Mouse (Mus musculus): Measurements from ENCODE around the gene Zc3hc1. TPM values are rescaled to one million over a fixed set of nuclear protein-coding genes. Genes with fewer than 3 reads are reported as not detected.
A peak's percentile ranks its signal among the peaks of the same experiment; 100 is the strongest.
"Not testable (repeated sequence)": the region's sequence is repeated elsewhere in the genome, so short reads cannot be mapped to it uniquely, and the experiment has no call there.

Gene Zc3hc1
- total and polyA plus RNA-seq, 2 experiments from 2014 or later, result 56.7 to 71.9 TPM

DNA sequence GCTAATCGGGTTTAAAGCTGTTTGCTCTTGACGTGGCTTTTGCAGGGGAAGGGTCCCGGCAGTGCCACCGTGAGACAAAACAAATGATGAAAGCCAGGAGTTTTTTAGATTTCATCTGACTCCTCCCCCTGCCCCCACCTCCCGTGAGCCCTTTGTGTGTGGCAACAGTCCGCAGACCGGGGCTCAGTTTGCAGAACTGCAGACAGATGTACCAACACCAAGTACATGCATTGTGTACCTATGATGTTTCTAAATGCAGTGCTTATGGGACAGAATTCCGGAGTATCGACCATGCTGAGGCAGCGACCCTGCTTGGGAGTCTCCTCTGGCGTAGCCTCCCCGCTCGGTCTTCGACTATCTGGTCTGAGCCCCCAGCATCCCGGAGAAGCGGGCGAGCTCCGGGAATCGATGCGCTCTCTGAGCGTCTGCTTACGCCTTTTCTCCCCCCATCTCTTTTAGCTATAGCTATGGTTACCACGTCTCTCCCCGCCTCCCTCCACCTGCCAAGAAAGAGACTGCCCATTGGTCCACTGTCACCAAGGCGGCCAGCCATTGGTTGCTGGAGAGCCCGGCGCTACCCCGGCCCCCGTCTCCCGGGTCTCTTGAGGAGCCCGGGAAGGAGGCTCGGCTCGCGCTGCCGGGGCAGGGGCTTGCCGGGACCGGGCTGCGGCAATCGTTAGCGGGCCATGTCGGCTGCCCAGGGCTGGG lies 10.6 kb upstream of the Zc3hc1 start, which contains the start of gene Klhdc10:
Gene Klhdc10 (plus strand): TSS at position 561 of the 708 bp plus-strand sequence.
- ATAC-seq (peak; percentile 99), DNase-seq (peak; percentile 100)
- H3K27ac ChIP-seq (ENCODE audit: low read depth, low read length), result peak within 1 kb of the TSS; percentile 99
- 0 out of 2 replicates have a peak, but pooled peaks have one; percentile 19 for TF ChIP-seq CTCF (IDR thresholded peaks at IDR 0.05; ENCODE audit: low read depth)
- no peaks in the 10 kb centered on the region for H3K36me3 ChIP-seq (ENCODE audit: insufficient read depth)
- H3K4me1 ChIP-seq (ENCODE audit: insufficient read depth), result 0 out of 2 replicates have a peak, but pooled peaks cover 4% of the 10 kb centered on the region
- H3K27me3 ChIP-seq (ENCODE audit: insufficient read depth, low read length), result no peaks in the 10 kb centered on the region
- no peaks in the 10 kb centered on the region for H3K9me3 ChIP-seq (ENCODE audit: low read length)
- peak within 1 kb of the TSS; percentile 49 for H3K4me2 ChIP-seq (ENCODE audit: low read depth)
- H3K4me3 ChIP-seq (ENCODE audit: low read depth, low read length), result peak within 1 kb of the TSS; percentile 74
- WGBS, result 4% methylated on average over 41 of the region's 41 CpGs
- H3K9ac ChIP-seq, result peak within 1 kb of the TSS; percentile 93

DNA sequence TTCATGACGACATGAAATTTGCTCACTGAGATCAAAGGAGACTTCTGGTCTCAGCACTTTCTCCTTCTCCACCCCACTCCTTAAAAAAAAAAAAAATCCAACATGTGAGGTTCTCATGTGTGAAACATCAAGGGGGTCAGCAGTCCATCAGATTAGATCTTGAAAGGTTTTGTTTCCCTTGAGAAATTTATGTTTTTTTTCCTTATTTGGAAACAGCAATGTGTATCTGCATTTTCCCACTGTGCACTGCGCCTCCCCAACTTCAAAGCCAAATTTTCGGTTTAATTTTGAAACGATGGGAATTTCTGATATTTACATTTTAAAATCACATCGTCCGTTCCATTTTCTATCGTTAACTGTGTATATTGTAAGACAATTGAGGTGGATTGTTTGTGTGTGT lies 9.9 kb upstream of the Zc3hc1 start:
- DNase-seq (no peak), ATAC-seq (no peak)
- H3K4me3 ChIP-seq (ENCODE audit: low read depth, low read length), result peak overlapping the region; percentile 74
- no peaks in the 10 kb centered on the region for H3K27me3 ChIP-seq (ENCODE audit: insufficient read depth, low read length)
- H3K9ac ChIP-seq, result peak overlapping the region; percentile 93
- no peaks in the 10 kb centered on the region for H3K9me3 ChIP-seq (ENCODE audit: low read length)
- H3K4me2 ChIP-seq (ENCODE audit: low read depth), result peak overlapping the region; percentile 47
- 3% methylated on average over 7 of the region's 7 CpGs for WGBS
- peak overlapping the region; percentile 99 for H3K27ac ChIP-seq (ENCODE audit: low read depth, low read length)
- H3K36me3 ChIP-seq (ENCODE audit: insufficient read depth), result no peaks in the 10 kb centered on the region
- TF ChIP-seq CTCF (IDR thresholded peaks at IDR 0.05; ENCODE audit: low read depth), result no peak
- H3K4me1 ChIP-seq (ENCODE audit: insufficient read depth), result 0 out of 2 replicates have a peak, but pooled peaks cover 4% of the 10 kb centered on the region

DNA sequence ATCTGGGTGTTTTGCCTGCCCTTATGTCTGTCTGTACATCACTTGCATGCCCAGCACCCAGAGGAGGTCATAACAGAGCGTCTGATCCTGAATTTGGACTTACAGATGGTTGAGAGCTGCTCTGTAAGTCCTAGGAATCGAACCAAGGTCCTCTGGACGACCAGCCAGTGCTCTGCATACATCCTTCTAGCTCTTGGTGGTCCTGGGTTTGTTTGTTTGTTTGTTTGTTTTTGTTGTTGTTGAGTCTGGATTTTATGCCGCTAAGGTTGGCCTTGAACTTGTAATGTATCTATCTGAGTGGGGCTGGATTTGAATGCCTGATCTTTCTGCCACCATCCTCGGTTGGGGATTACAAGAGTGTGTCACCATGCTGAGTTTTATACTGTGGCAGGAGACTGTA lies 9.3 kb upstream of the Zc3hc1 start:
- peak overlapping the region; percentile 93; the same call in 1 of the 2 replicates for H3K9ac ChIP-seq
- no peak for ATAC-seq
- no peak for DNase-seq
- H3K4me2 ChIP-seq (ENCODE audit: low read depth), result no peak overlapping the region
- peak overlapping the region; percentile 99 for H3K27ac ChIP-seq (ENCODE audit: low read depth, low read length)
- WGBS, result 76% methylated on average over 5 of the region's 5 CpGs
- no peaks in the 10 kb centered on the region for H3K9me3 ChIP-seq (ENCODE audit: low read length)
- no peaks in the 10 kb centered on the region for H3K27me3 ChIP-seq (ENCODE audit: insufficient read depth, low read length)
- H3K4me3 ChIP-seq (ENCODE audit: low read depth, low read length), result no peak overlapping the region
- H3K36me3 ChIP-seq (ENCODE audit: insufficient read depth), result no peaks in the 10 kb centered on the region
- TF ChIP-seq CTCF (IDR thresholded peaks at IDR 0.05; ENCODE audit: low read depth), result no peak
- 0 out of 2 replicates have a peak, but pooled peaks cover 4% of the 10 kb centered on the region for H3K4me1 ChIP-seq (ENCODE audit: insufficient read depth)

DNA sequence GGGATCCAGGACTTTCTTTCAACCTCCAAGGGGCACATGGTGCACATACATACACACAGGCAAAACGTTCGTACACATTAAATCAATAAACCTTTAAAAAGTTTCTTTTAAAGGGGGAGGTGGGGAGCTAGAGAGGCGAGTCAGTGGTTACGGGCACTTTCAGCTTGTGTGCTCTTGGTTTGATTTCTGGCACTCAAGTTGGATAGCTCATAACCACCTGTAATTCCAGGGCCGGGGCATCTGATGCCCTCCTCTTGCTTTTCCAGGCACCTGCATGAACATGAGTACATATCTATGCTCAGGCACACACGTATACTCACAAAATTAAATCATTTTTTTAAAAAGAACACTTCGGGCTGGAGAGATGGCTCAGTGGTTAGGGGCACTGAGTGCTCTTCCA lies 1.2 kb upstream of the Zc3hc1 start:
- Histone ChIP-seq H3K9ac (no peak overlapping the region), H3K27me3 (ENCODE audit: insufficient read depth, low read length) (no peaks in the 10 kb centered on the region), H3K4me3 (ENCODE audit: low read depth, low read length) (no peak overlapping the region), H3K4me1 (ENCODE audit: insufficient read depth) (no peaks in the 10 kb centered on the region), H3K4me2 (ENCODE audit: low read depth) (no peak overlapping the region), H3K9me3 (ENCODE audit: low read length) (no peaks in the 10 kb centered on the region), H3K36me3 (ENCODE audit: insufficient read depth) (peaks cover 3% of the 10 kb centered on the region; the same call in 1 of the 2 replicates), H3K27ac (ENCODE audit: low read depth, low read length) (no peak overlapping the region)
- 90% methylated on average over 7 of the region's 7 CpGs for WGBS
- TF ChIP-seq CTCF (IDR thresholded peaks at IDR 0.05; ENCODE audit: low read depth), result no peak
- DNase-seq, result no peak
- ATAC-seq, result no peak

DNA sequence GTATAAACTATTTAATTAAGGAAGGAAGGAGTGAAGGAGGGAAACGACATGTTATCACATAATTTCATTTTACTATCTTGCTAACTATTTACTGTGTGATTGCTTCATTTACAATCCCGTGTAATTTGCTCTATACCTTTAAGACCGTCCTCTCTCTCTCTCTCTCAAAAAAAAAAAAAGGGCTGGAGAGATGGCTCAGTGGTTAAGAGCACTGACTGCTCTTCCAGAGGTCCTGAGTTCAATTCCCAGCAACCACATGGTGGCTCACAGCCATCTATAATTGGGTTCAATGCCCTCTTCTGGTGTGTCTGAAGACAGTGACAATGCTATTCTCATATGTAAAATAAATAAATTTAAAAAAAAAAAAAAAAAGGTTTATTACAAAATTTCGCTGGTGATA lies 557 bp downstream of the Zc3hc1 start:
- H3K9me3 ChIP-seq (ENCODE audit: low read length); H3K27me3 ChIP-seq (ENCODE audit: insufficient read depth, low read length); ATAC-seq; DNase-seq; H3K4me1 ChIP-seq (ENCODE audit: insufficient read depth): not testable (repeated sequence)
- Histone ChIP-seq H3K9ac (peak overlapping the region; percentile 61), H3K36me3 (ENCODE audit: insufficient read depth) (peaks cover 19% of the 10 kb centered on the region), H3K4me3 (ENCODE audit: low read depth, low read length) (peak overlapping the region; percentile 74), H3K4me2 (ENCODE audit: low read depth) (peak overlapping the region; percentile 47), H3K27ac (ENCODE audit: low read depth, low read length) (0 out of 2 replicates have a peak overlapping the region, but pooled peaks have one; percentile 17)
- WGBS, result 29% methylated on average over 4 of the region's 4 CpGs

DNA sequence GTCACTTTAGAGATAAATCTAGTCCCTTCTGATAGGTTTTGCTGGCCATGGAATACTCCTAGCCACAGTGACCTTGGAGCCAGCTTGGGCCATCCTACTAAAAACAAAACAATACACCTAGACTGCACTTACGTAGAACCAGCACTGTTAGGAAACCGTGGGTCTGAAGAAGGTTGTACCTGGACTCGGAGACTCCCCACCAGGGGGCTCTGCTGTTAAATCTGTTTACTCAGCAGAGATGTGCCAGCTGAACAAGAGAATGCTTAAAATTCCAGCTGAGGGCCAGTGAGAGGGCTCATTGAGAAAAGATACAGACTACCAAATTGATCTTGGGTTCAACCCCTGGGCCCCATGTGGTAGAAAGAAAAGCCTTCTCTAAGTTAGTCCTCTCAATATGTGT lies 9.7 kb downstream of the Zc3hc1 start:
- Histone ChIP-seq H3K4me1 (ENCODE audit: insufficient read depth) (no peaks in the 10 kb centered on the region), H3K4me2 (ENCODE audit: low read depth) (no peak overlapping the region), H3K4me3 (ENCODE audit: low read depth, low read length) (no peak overlapping the region), H3K9me3 (ENCODE audit: low read length) (no peaks in the 10 kb centered on the region), H3K9ac (no peak overlapping the region), H3K27me3 (ENCODE audit: insufficient read depth, low read length) (no peaks in the 10 kb centered on the region), H3K27ac (ENCODE audit: low read depth, low read length) (no peak overlapping the region), H3K36me3 (ENCODE audit: insufficient read depth) (peaks cover 74% of the 10 kb centered on the region)
- peak; percentile 49 for TF ChIP-seq CTCF (IDR thresholded peaks at IDR 0.05; ENCODE audit: low read depth)
- 71% methylated on average over 3 of the region's 3 CpGs for WGBS
- DNase-seq, result peak; percentile 46
- no peak for ATAC-seq

DNA sequence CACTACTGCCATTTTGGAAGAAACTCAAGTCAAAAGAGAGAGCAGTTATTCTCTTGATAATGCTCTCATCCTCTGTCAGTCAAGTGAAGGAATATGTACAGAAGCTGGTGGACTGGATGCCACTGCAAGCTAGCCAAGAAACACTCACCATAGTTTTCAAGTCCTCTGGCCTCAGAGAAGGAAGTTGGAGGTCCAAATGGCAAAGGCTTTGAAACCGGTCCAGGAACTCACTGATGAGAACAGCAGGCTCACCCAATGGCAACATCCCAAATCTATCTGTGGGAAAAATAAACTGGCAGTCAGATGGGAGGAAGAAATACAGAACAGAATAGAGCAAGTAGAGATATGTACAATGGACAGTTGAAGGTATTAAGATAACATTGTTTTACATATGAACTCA lies 15.0 kb downstream of the Zc3hc1 start:
- no peaks in the 10 kb centered on the region for H3K9me3 ChIP-seq (ENCODE audit: low read length)
- DNase-seq (peak; percentile 18), ATAC-seq (no peak)
- no peak overlapping the region for H3K9ac ChIP-seq
- H3K27me3 ChIP-seq (ENCODE audit: insufficient read depth, low read length), result no peaks in the 10 kb centered on the region
- H3K36me3 ChIP-seq (ENCODE audit: insufficient read depth), result peaks cover 71% of the 10 kb centered on the region
- no peak overlapping the region for H3K4me2 ChIP-seq (ENCODE audit: low read depth)
- no peak overlapping the region for H3K27ac ChIP-seq (ENCODE audit: low read depth, low read length)
- no peak for TF ChIP-seq CTCF (IDR thresholded peaks at IDR 0.05; ENCODE audit: low read depth)
- 76% methylated on average over 1 of the region's 1 CpGs for WGBS
- no peak overlapping the region for H3K4me3 ChIP-seq (ENCODE audit: low read depth, low read length)
- H3K4me1 ChIP-seq (ENCODE audit: insufficient read depth), result no peaks in the 10 kb centered on the region
